Mouse (Mus musculus) erythroblast, embryonic 14.5 days (primary cell): Measurements from ENCODE around the gene Slc38a10.

Source experiments
- GATA1 ChIP-seq: IDR thresholded peaks from 2 replicates; pipeline ENCODE4 v1.6.1; 2012; ENCODE audit warnings: low read length, inconsistent platforms, mixed read lengths
- TAL1 ChIP-seq: IDR thresholded peaks from 3 replicates; pipeline ENCODE4 v1.6.1; 2012; ENCODE audit warnings: low read length, inconsistent platforms, mixed read lengths

GRCm38 (mm10) chr11:120080282-120080681 lies 70.9 kb downstream of the Slc38a10 start:
- TF ChIP-seq GATA1 (no peak), TAL1 (no peak)
